Mouse (Mus musculus): ENCODE measurements around the gene Trim65.
A peak's percentile ranks its signal among the peaks of the same experiment; 100 is the strongest.

The Trim65 gene

GRCm38 (mm10) chr11:116130488-116131205, at the start of gene Trim65:
Gene Trim65 (minus strand): TSS chr11:116131128.
- DNase-seq (ENCODE audit: low spot score): peak; percentile 84

GRCm38 (mm10) chr11:116178411-116179121, 47.6 kb upstream of the Trim65 start:
- no peak for DNase-seq (ENCODE audit: low spot score)

- no peak for DNase-seq (ENCODE audit: low spot score)
Measured at GRCm38 (mm10) chr11:116176010-116176409, 45.1 kb upstream of the Trim65 start.

- DNase-seq (ENCODE audit: low spot score): no peak
Measured at GRCm38 (mm10) chr11:116174775-116175448, 44.0 kb upstream of the Trim65 start.

- DNase-seq (ENCODE audit: low spot score): no peak
Measured at GRCm38 (mm10) chr11:116171959-116172358, 41.0 kb upstream of the Trim65 start.

- DNase-seq (ENCODE audit: low spot score): no peak
Measured at GRCm38 (mm10) chr11:116170003-116170800, 39.3 kb upstream of the Trim65 start.

- no peak for DNase-seq (ENCODE audit: low spot score)
Measured at GRCm38 (mm10) chr11:116169214-116169613, 38.3 kb upstream of the Trim65 start.

GRCm38 (mm10) chr11:116167884-116168439, 37.0 kb upstream of the Trim65 start, which contains the start of gene Fbf1:
Gene Fbf1 (minus strand): TSS chr11:116168166.
- DNase-seq (ENCODE audit: low spot score): peak; percentile 86

GRCm38 (mm10) chr11:116167232-116167631, 36.3 kb upstream of the Trim65 start:
- DNase-seq (ENCODE audit: low spot score): no peak

- no peak for DNase-seq (ENCODE audit: low spot score)
Measured at GRCm38 (mm10) chr11:116163002-116163401, 32.1 kb upstream of the Trim65 start.

- no peak for DNase-seq (ENCODE audit: low spot score)
Measured at GRCm38 (mm10) chr11:116162146-116162545, 31.2 kb upstream of the Trim65 start.

GRCm38 (mm10) chr11:116161312-116161711, 30.4 kb upstream of the Trim65 start:
- peak; percentile 34 for DNase-seq (ENCODE audit: low spot score)

GRCm38 (mm10) chr11:116150960-116151359, 20.0 kb upstream of the Trim65 start:
- DNase-seq (ENCODE audit: low spot score): no peak

GRCm38 (mm10) chr11:116149341-116149740, 18.4 kb upstream of the Trim65 start:
- DNase-seq (ENCODE audit: low spot score): no peak

GRCm38 (mm10) chr11:116148761-116149221, 17.9 kb upstream of the Trim65 start:
- DNase-seq (ENCODE audit: low spot score): no peak

GRCm38 (mm10) chr11:116146294-116146985, 15.5 kb upstream of the Trim65 start:
- DNase-seq (ENCODE audit: low spot score): no peak

- DNase-seq (ENCODE audit: low spot score): no peak
Measured at GRCm38 (mm10) chr11:116145481-116146293, 14.8 kb upstream of the Trim65 start.

GRCm38 (mm10) chr11:116143468-116143867, 12.5 kb upstream of the Trim65 start:
- DNase-seq (ENCODE audit: low spot score): no peak

GRCm38 (mm10) chr11:116142211-116142991, 11.5 kb upstream of the Trim65 start:
- no peak for DNase-seq (ENCODE audit: low spot score)

All from urinary bladder, postnatal 25 days (tissue).